Mouse (Mus musculus): Measurements from ENCODE around the gene Bcl10. TPM values are rescaled to one million over a fixed set of nuclear protein-coding genes. Genes with fewer than 3 reads are reported as not detected.
A peak's percentile ranks its signal among the peaks of the same experiment; 100 is the strongest.

Gene Bcl10
- polyA plus RNA-seq, 1 experiment from 2014 or later, result 40.7 TPM

DNA sequence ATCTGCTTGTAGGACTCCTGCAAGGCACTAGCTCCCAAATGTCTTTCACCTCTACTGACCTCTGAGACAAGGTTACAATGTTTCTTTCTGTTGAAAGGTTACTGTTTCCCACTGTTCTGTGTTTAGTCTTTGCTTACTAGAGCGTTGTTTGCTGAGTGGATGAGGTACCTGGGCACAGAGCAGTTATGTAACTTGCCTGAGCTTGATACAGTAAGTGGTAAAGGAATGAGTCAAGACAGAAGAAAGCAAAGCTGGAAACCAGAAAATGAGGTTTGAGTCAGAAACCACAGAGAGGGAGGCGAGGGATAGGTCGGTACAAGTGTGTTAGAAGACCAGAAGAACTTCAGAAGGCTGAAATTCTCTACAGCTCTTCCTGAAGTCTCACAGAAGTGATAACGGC, 5.8 kb upstream of the Bcl10 start:
- no peak for ATAC-seq (ENCODE audit: low read depth)
- no peak overlapping the region for H3K27ac ChIP-seq (replicated peaks)
- no peaks in the 10 kb centered on the region for H3K27me3 ChIP-seq
- H3K36me3 ChIP-seq, result no peaks in the 10 kb centered on the region
- no peaks in the 10 kb centered on the region for H3K9me3 ChIP-seq
- 93% methylated on average over 4 of the region's 4 CpGs for WGBS
- H3K4me3 ChIP-seq, result no peak overlapping the region
- no peaks in the 10 kb centered on the region for H3K4me1 ChIP-seq (replicated peaks)
- no peak overlapping the region for H3K9ac ChIP-seq
- H3K4me2 ChIP-seq, result no peak overlapping the region

DNA sequence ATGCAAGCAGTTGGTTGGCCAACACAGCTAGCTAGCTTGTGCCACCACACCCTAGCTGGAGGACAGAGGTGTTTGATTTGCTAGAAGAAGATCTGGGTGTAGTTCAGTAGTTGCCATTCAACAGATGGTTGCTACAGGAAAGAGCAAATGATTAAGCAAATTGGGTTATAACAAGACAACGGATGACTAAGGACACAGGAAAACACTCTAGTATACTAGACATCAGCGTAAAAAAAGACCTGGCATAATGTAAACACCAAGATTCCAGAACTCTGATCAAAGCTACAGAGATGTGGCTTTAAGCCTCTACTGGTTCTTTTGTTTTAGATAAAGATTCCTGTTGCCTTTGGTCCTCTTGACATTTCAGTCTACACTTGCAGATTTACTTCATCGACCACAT, 367 bp downstream of the Bcl10 start:
- 77% methylated on average over 3 of the region's 3 CpGs for WGBS
- Histone ChIP-seq H3K27ac (replicated peaks) (no peak overlapping the region), H3K9me3 (no peaks in the 10 kb centered on the region), H3K4me3 (no peak overlapping the region), H3K36me3 (0 out of 2 replicates have a peak, but pooled peaks cover 5% of the 10 kb centered on the region), H3K9ac (no peak overlapping the region), H3K4me1 (replicated peaks) (peaks cover 17% of the 10 kb centered on the region), H3K4me2 (no peak overlapping the region), H3K27me3 (no peaks in the 10 kb centered on the region)
- no peak for ATAC-seq (ENCODE audit: low read depth)

DNA sequence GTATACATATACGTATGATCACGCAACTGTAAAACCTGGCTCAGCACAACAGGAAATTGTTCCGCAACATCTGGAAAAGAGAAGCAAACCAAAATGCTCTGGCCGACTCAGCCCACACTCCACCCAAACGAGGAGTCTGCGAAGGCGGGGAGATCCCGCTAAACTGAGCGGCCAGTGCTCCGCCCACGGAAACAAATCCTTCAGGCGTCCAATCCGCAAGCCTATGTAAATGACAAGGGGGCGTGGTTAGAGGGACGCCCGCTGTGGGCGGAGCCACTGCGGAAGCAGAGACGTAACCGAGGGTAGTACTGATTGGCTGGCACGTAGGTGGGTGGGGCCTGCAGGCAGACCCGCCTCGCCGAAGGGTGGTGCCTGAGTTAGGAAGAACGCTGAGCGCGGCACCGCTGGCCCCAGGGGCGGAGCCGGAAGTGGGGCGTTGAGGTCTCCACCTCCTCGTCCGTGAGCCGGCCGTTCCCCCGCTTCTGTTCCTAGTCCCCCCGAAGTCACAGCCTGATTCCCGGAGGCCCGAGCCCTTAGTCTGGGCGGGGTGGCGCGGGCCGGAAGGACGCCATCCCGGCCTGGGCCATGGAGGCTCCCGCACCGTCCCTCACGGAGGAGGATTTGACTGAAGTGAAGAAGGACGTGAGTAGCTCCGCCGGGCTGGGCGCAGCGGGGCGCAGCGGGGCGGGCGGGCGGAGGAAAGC, 1.4 kb downstream of the Bcl10 start:
- 0 out of 2 replicates have a peak, but pooled peaks cover 7% of the 10 kb centered on the region for H3K36me3 ChIP-seq
- H3K27ac ChIP-seq (replicated peaks), result peak overlapping the region; percentile 94
- ATAC-seq (ENCODE audit: low read depth), result peak; percentile 100
- H3K4me3 ChIP-seq, result peak overlapping the region; percentile 89
- H3K4me2 ChIP-seq, result peak overlapping the region; percentile 76
- no peaks in the 10 kb centered on the region for H3K27me3 ChIP-seq
- H3K9me3 ChIP-seq, result no peaks in the 10 kb centered on the region
- under 1% methylated on average over 58 of the region's 58 CpGs for WGBS
- H3K4me1 ChIP-seq (replicated peaks), result peaks cover 17% of the 10 kb centered on the region
- H3K9ac ChIP-seq, result peak overlapping the region; percentile 87

DNA sequence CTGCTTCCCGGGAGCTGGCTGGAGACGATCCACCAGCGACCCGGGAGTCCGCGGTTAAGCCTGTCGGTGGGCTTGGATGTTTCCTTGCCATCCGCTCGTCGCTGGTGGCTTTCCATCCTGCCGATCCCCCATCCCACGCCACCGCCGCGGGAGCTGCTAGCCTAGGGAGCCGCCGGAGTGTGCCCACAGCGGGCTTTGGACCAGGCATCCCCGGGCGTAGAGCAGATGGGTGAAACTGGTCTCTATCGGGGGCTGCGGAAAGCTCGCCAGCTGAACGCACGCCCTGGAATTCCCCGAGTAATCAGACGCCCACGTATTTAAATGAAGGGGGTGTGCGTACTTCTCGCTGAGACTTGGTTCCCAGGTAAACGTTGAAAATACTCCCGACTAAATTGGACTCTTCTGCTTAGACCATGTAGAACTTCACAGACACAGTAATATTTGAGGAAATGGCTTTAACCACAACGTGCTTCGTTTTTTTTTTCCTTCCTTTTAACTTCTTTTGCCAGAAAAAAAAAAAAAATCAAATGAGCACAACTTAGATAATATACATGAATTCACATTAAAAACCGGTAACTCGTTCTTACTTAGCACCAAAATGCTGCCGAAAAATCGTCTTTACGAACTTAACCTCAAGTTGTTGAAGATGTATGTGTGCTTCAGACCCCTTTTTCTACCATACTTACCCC, 2.2 kb downstream of the Bcl10 start:
- peak; percentile 30; the same call in 1 of the 2 replicates for ATAC-seq (ENCODE audit: low read depth)
- Histone ChIP-seq H3K9me3 (no peaks in the 10 kb centered on the region), H3K4me2 (peak overlapping the region; percentile 76), H3K4me1 (replicated peaks) (peaks cover 20% of the 10 kb centered on the region), H3K27me3 (no peaks in the 10 kb centered on the region), H3K4me3 (peak overlapping the region; percentile 89), H3K36me3 (0 out of 2 replicates have a peak, but pooled peaks cover 7% of the 10 kb centered on the region), H3K9ac (peak overlapping the region; percentile 87), H3K27ac (replicated peaks) (peak overlapping the region; percentile 94)
- 3% methylated on average over 39 of the region's 39 CpGs for WGBS

DNA sequence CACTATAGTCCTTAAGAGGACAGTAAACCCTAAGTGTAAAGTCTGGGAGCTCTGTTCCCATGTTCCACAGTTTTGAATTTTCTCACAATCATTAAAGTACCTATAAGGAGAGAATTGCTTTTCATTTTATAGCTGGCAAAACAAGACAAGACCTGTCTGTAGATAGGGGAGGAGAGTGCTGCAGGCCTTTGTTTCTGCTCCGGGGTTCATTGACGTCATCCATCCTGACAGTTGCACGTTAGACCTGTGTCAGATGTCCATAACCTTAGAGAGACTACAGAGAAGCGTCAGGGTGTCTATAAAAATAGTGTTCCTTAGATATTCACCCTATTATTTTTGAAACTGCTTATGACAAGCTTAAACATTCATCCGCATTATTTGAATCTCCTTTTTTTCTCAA, 2.9 kb downstream of the Bcl10 start:
- Histone ChIP-seq H3K9me3 (no peaks in the 10 kb centered on the region), H3K9ac (peak overlapping the region; percentile 87), H3K27me3 (no peaks in the 10 kb centered on the region), H3K4me3 (peak overlapping the region; percentile 89), H3K36me3 (peaks cover 10% of the 10 kb centered on the region), H3K4me1 (replicated peaks) (peaks cover 20% of the 10 kb centered on the region), H3K4me2 (peak overlapping the region; percentile 76), H3K27ac (replicated peaks) (no peak overlapping the region)
- 67% methylated on average over 5 of the region's 5 CpGs for WGBS
- no peak for ATAC-seq (ENCODE audit: low read depth)

DNA sequence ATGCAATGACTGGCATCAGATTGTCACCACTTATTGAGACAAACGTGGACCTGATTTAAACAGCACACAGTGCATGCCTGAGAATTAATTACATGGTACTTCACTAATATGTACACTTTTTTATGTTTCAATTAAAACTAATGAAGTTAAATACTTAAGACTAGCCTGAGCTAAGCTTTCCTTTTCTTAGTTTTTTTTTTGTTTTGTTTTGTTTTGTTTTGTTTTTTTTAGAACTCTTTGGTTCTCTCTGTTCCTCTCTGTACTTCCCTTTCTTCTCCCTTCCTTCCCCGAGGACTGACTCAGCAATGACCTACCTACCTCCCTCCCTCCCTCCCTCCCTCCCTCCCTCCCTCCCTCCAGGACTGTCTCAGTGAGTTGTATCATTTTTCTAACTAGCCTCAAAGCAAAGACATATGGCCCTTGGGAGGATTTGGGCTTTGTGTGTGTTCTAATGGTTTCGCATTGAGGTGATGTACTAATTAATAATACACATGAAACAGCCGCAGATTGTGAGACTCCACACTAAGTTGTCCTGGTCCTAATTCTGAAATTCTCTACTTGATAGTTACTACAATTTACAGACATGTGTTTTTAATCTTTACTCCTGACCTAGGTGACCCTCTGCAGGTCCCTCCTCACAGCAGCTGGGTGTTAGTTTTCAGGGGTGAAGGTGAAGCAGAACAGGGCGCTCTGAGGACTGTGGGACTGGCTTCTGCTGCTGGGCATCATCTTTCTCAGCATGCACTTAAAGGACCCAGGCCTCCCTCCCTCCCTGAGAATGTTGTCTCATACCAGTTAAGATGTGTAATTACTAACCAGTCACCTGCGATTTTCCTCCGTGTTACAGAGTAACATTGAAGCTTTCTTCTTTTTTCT, 7.2 kb downstream of the Bcl10 start:
- WGBS, result 78% methylated on average over 7 of the region's 7 CpGs
- Histone ChIP-seq H3K4me3 (no peak overlapping the region), H3K4me2 (no peak overlapping the region), H3K4me1 (replicated peaks) (peaks cover 20% of the 10 kb centered on the region), H3K27me3 (no peaks in the 10 kb centered on the region), H3K27ac (replicated peaks) (no peak overlapping the region), H3K9me3 (no peaks in the 10 kb centered on the region), H3K9ac (no peak overlapping the region), H3K36me3 (peaks cover 46% of the 10 kb centered on the region)
- no peak for ATAC-seq (ENCODE audit: low read depth)

DNA sequence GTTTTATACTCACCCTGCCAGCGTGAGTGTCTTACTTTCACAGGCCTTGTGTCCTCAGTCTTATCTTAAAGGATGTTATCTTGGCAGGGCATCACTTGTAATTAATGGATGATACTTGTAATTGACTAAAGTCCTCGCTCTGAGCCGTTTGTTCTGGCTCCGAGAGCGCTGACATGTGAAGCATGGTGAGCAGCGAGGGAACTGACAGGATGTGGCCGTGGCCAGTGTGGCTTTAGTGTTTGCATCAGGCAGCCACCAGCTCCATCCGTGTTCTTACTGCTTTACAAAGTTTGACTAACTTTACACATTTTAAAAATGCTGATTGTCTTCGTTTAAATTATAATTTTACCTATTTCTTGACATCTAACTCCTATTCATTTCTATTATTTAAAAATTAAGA, 11.2 kb downstream of the Bcl10 start:
- Histone ChIP-seq H3K4me3 (no peak overlapping the region), H3K27me3 (no peaks in the 10 kb centered on the region), H3K36me3 (peaks cover 39% of the 10 kb centered on the region), H3K4me2 (no peak overlapping the region), H3K4me1 (replicated peaks) (peaks cover 12% of the 10 kb centered on the region), H3K27ac (replicated peaks) (no peak overlapping the region), H3K9me3 (no peaks in the 10 kb centered on the region), H3K9ac (no peak overlapping the region)
- ATAC-seq (ENCODE audit: low read depth), result no peak
- WGBS, result 88% methylated on average over 9 of the region's 9 CpGs

DNA sequence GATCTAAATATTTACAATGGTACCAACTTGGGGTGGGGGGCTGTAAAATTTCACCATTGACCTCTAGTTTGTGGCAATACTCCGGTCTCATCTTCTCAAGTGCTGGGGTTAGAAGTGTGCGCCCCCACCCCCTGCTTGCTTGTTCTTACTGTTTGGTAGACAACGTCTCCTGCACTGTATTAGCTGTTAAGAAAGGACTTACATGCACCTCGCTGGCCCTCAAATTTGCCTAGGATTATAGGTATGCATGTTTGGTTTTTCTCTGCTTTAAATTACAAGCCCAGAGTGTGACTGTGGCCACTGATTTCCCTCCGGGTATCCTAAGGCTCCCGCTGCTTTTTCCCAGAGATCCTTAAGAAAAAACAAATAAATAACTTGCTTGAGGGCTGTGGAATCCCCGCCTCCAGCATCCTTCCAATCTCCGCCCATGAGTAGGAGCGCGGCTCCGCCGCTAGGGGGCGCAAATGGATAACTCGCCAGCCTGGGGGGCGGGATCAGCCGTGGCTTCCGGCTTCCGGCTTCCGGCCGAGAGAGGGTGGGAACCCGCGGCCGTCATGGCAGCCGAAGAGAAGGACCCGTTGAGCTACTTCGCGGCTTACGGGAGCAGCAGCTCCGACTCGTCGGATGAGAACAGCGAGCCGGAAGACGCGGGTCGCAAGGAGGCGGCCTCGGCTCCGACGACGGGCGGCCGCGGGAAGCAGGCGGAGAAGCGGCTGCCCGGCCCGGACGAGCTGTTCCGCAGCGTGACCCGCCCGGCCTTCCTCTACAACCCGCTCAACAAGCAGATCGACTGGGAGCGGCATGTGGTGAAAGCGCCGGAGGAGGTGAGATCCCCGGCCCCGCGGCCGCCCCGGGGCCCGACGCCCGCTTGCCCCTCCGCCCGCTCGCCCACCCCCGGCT, 15.2 kb downstream of the Bcl10 start, which contains the start of gene 2410004B18Rik:
2410004B18Rik (plus strand) TSS at position 510 of the 900 bp plus-strand sequence.
- Histone ChIP-seq H3K4me2 (peak within 1 kb of the TSS; percentile 85), H3K27ac (replicated peaks) (peak within 1 kb of the TSS; percentile 83), H3K36me3 (peaks cover 36% of the 10 kb centered on the region), H3K27me3 (no peaks in the 10 kb centered on the region), H3K9me3 (no peaks in the 10 kb centered on the region), H3K4me1 (replicated peaks) (peaks cover 37% of the 10 kb centered on the region), H3K9ac (peak within 1 kb of the TSS; percentile 96), H3K4me3 (peak within 1 kb of the TSS; percentile 99)
- 2% methylated on average over 70 of the region's 70 CpGs for WGBS
- ATAC-seq (ENCODE audit: low read depth), result peak; percentile 96

DNA sequence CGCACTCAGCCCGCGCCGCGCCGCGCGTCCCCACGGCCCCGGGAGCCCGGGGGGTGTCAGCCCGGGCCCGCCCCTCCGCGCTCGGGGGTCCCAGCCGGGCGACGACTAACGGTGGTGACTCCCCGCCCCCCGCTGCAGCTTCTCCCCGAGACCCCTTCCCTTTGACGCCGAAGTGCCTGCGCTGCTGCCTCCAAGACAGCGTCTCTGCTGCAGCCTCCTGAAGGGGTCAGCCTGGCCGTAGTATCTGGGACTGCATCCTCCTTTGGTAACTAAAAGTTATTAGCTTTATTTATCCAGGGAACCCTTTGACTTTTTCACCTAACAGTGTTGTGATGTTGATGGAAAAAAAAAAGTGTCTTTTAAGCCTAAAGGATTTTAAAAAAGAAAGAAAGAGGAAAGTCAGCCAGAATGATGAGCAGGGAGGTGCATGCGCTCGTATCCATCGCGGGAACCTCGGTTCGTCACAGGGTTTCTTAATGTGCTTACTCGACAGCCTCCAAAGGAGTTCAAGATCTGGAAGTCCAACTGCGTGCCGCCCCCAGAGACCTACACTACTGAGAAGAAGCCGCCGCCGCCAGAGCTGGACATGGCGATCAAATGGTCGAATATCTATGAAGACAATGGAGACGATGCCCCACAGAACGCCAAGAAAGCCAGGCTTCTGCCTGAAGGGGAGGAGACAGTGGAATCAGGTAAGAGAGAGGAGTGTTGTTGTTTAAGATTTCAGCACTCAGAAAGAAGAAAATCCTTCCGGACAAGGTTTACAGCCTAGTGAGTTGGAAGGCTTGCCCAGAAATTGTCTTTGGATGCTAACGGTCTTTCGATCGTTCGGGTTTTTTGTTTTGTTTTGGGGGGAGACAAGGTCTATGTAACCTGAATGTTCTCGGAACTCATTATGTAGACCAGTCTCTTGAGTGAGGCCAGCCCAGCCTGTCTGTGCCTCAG, 16.1 kb downstream of the Bcl10 start:
- Histone ChIP-seq H3K9me3 (no peaks in the 10 kb centered on the region), H3K9ac (peak overlapping the region; percentile 96), H3K4me2 (peak overlapping the region; percentile 85), H3K36me3 (peaks cover 36% of the 10 kb centered on the region), H3K27ac (replicated peaks) (peak overlapping the region; percentile 83), H3K27me3 (no peaks in the 10 kb centered on the region), H3K4me1 (replicated peaks) (peaks cover 39% of the 10 kb centered on the region), H3K4me3 (peak overlapping the region; percentile 99)
- WGBS, result 20% methylated on average over 50 of the region's 50 CpGs
- ATAC-seq (ENCODE audit: low read depth), result peak; percentile 49

DNA sequence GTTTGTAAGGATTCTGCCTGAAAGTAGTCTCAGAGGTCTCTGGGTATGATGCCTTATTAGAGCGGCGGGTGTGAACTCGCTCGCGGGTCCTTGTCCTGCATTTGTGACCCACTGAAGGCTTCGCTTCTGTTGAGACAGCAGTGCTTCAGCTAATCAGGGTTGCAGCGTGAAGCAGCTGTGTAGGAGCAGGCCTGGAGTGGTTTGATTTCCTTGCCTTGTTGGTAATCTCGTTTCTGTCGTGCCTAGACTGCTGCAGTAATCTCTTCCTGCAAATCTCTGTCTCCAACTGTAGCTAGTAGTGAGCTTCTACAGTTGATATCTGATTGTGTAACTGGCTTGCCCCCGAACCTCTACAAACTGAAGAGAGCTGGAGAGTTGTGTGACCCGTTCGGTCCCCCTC, 16.8 kb downstream of the Bcl10 start:
- Histone ChIP-seq H3K27me3 (no peaks in the 10 kb centered on the region), H3K27ac (replicated peaks) (no peak overlapping the region), H3K9ac (peak overlapping the region; percentile 96), H3K9me3 (no peaks in the 10 kb centered on the region), H3K4me2 (peak overlapping the region; percentile 85), H3K4me3 (peak overlapping the region; percentile 99), H3K36me3 (peaks cover 39% of the 10 kb centered on the region), H3K4me1 (replicated peaks) (peaks cover 39% of the 10 kb centered on the region)
- ATAC-seq (ENCODE audit: low read depth), result no peak
- 89% methylated on average over 12 of the region's 12 CpGs for WGBS
